Mouse (Mus musculus) kidney, adult 2 months (tissue): ENCODE measurements at regions not wholly inside any gene's neighbourhood (a gene's known extent, or its start where the extent isn't known, plus 50 kb on each side); places are given as distances from the start of the nearest gene placed in this dataset.

Source experiments
- CTCF ChIP-seq: fragments of 200-500 bp; conservative IDR thresholded peaks from 2 replicates; pipeline ENCODE4 v1.5.1; 2011; ENCODE audit warnings: low read depth, mild to moderate bottlenecking, control low read depth, low read length, moderate library complexity, mixed read lengths; ENCODE audit not compliant: insufficient read depth, insufficient read length
- POLR2A ChIP-seq: fragments of 200-500 bp; IDR thresholded peaks from one replicate; pipeline ENCODE4 v1.6.1; 2011; ENCODE audit warnings: low read depth, low read length, control low read depth

DNA sequence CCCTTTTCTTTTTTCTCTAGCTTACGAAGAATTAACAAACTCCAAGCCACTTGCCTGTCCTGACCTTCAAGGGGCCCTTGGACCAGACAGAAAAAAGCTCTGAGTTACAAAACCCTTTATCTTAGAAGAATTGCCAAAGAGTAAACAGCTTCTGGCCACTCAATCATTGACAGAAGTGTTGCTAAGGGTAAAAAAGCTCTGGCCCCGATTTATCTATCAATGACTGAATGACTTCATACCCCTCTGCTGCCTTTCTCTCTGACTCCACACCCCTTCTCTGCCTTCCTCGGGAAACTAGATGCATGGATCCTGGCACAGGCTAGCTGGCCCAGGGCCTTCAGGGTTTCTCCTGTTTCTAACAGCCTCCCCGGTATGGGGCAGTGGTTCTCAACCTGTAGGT, 105.2 kb upstream of the Slc16a7 start:
- no peak for TF ChIP-seq CTCF
- no peak for TF ChIP-seq POLR2A
